Mouse (Mus musculus) neural tube, embryonic 15.5 days (tissue): ENCODE measurements at regions not wholly inside any gene's neighbourhood (a gene's known extent, or its start where the extent isn't known, plus 50 kb on each side); places are given as distances from the start of the nearest gene placed in this dataset.

Experiments
- ATAC-seq: fragments of 200-750 bp; cut with Nextera tagmentation; 2 replicates; pipeline ENCODE4 v1.8.0; 2017; ENCODE audit warnings: mild to moderate bottlenecking, moderate TSS enrichment, moderate library complexity; ENCODE audit not compliant: low FRiP score
- H3K27ac ChIP-seq: fragments of 300-500 bp; sonication (generic); replicated peaks from 2 replicates; pipeline ENCODE4 v1.5.1; 2015; ENCODE audit warnings: mild to moderate bottlenecking, inconsistent platforms
- H3K27me3 ChIP-seq: fragments of 300-500 bp; sonication (generic); replicated peaks from 2 replicates; pipeline ENCODE4 v1.6.1; 2015; ENCODE audit warnings: inconsistent platforms
- H3K36me3 ChIP-seq: fragments of 300-500 bp; sonication (generic); 2 replicates; pipeline ENCODE4 v1.6.1; 2015; ENCODE audit warnings: inconsistent platforms
- H3K4me1 ChIP-seq: fragments of 300-500 bp; sonication (generic); 2 replicates; pipeline ENCODE4 v1.6.1; 2015; ENCODE audit warnings: inconsistent platforms
- H3K4me2 ChIP-seq: fragments of 300-500 bp; sonication (generic); 2 replicates; pipeline ENCODE4 v1.6.1; 2015; ENCODE audit warnings: inconsistent platforms, mild to moderate bottlenecking, moderate library complexity
- H3K4me3 ChIP-seq: fragments of 300-500 bp; sonication (generic); replicated peaks from 2 replicates; pipeline ENCODE4 v1.5.1; 2015; ENCODE audit warnings: mild to moderate bottlenecking, inconsistent platforms
- H3K9ac ChIP-seq: fragments of 300-500 bp; sonication (generic); replicated peaks from 2 replicates; pipeline ENCODE4 v1.6.1; 2015; ENCODE audit warnings: mild to moderate bottlenecking, inconsistent platforms
- H3K9me3 ChIP-seq: fragments of 300-500 bp; sonication (generic); replicated peaks from 2 replicates; pipeline ENCODE4 v1.6.1; 2016; ENCODE audit warnings: inconsistent platforms
- WGBS: fragments of 180-500 bp; shearing (Covaris S2); methylation state at CpG from one replicate; pipeline ENCODE4 v1.1.7; 2015; ENCODE audit warnings: mixed read lengths; 5-methylcytosine and 5-hydroxymethylcytosine counted together

- Histone ChIP-seq H3K36me3 (no peaks in the 10 kb centered on the region), H3K4me1 (peaks cover 9% of the 10 kb centered on the region), H3K9me3 (no peaks in the 10 kb centered on the region), H3K9ac (no peak overlapping the region), H3K27me3 (peaks cover 5% of the 10 kb centered on the region; the same call in 1 of the 2 replicates), H3K27ac (no peak overlapping the region), H3K4me3 (peak overlapping the region; percentile 15), H3K4me2 (peak overlapping the region; percentile 53)
- no peak for ATAC-seq
- 45% methylated on average over 7 of the region's 7 CpGs for WGBS
Observed at GRCm38 (mm10) chr13:116514256-116514639, 204.8 kb upstream of the Isl1 start.

DNA sequence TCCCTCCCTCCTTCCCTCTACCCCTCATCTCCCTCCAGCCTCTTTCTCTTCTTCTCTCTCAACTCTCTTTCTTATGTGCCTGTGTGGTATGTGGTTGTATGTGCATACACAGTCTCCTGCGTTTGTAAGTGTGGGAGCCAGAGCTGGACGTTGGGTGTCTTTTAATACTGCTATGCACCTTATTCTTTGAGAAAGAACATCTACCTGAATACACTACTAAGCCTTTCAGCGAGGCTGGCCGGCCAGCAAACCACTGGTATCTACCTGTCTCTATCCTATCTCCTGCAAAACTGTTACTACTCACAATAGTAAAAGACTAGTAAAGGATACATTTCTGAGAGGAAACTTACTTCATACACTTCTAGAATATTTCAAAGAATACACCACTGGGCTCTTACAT lies 202.9 kb upstream of the Isl1 start:
- Histone ChIP-seq H3K27ac (no peak overlapping the region), H3K9ac (no peak overlapping the region), H3K9me3 (no peaks in the 10 kb centered on the region), H3K27me3 (peaks cover 5% of the 10 kb centered on the region; the same call in 1 of the 2 replicates), H3K4me1 (peaks cover 9% of the 10 kb centered on the region), H3K4me3 (no peak overlapping the region), H3K4me2 (no peak overlapping the region), H3K36me3 (no peaks in the 10 kb centered on the region)
- WGBS, result 79% methylated on average over 4 of the region's 4 CpGs
- ATAC-seq, result no peak

DNA sequence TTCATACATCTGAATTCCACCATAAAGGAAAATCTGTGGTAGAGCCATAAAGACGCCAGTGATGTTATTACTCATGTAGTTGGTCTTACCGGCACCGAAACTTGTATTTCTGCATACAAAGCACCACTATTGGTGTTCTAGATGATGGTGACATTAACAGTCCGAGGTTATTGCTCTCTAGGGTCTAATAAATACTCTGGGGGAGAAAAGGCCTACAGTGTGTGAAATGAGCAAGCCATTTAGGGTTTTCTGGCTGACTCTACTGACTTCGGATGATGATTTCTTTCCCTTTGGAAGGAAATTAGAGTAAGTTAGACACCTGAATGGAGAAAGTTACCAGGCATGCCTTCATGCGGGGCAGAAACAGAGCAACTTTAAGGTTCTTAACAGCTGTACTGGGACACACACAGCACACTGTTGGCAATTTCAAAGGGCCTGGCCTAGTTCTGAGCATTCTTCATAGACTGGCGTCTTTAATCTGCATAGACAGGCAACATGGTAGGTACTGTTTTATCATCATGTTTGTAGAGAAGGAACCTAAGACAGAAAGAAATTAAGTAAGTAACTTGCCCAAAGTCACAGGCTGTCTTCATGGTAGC lies 198.8 kb upstream of the Isl1 start:
- ATAC-seq, result no peak

DNA sequence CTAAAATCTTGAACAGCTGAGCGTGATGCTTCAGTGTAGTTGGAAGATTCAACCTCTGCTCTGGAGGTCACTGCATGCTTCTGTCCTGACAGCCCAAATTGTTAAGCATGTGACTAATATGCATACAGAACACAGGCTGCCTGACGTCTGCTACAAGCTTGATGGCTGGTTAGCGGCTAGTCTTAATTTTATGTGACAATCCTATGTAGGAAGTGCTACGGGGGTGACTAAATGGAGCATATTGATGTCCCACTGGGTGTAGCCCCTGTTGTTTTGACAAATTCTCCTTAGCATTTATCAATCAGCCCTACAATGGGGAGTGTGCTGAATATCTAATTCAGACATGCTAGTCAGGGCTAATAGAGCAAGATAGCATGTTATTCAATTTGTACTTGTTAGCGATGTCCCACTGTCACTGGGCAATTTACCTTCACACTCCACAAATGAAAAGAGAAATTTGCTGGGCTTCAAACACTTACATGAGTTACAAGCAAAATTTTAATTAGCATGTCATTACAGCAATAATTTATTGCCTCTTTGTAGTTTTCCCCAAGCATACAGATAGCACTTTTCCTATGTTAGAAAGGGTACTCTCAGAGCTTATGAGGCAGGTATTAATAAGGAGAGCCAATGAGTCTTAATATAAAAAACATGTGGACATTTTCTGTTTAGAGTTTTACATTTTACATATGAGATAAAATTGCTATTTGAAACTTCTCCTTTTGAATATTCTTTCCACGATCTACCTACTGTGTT lies 188.3 kb upstream of the Isl1 start:
- H3K27me3 ChIP-seq, result no peaks in the 10 kb centered on the region
- no peak overlapping the region for H3K9ac ChIP-seq
- ATAC-seq, result peak; percentile 35; the same call in 1 of the 2 replicates
- WGBS, result 32% methylated on average over 6 of the region's 6 CpGs
- no peak overlapping the region for H3K27ac ChIP-seq
- no peak overlapping the region for H3K4me3 ChIP-seq
- H3K4me2 ChIP-seq, result no peak overlapping the region
- H3K36me3 ChIP-seq, result no peaks in the 10 kb centered on the region
- H3K9me3 ChIP-seq, result no peaks in the 10 kb centered on the region
- peaks cover 6% of the 10 kb centered on the region for H3K4me1 ChIP-seq

More for the DNA sequence above, 198.8 kb upstream of the Isl1 start:
- Histone ChIP-seq H3K27ac (no peak overlapping the region), H3K27me3 (peaks cover 5% of the 10 kb centered on the region; the same call in 1 of the 2 replicates), H3K9me3 (no peaks in the 10 kb centered on the region), H3K4me1 (no peaks in the 10 kb centered on the region), H3K4me3 (no peak overlapping the region), H3K4me2 (no peak overlapping the region), H3K9ac (no peak overlapping the region), H3K36me3 (no peaks in the 10 kb centered on the region)
- 51% methylated on average over 7 of the region's 7 CpGs for WGBS

- no peak for ATAC-seq
- Histone ChIP-seq H3K9me3 (no peaks in the 10 kb centered on the region), H3K4me3 (no peak overlapping the region), H3K36me3 (no peaks in the 10 kb centered on the region), H3K27ac (no peak overlapping the region), H3K4me2 (no peak overlapping the region), H3K9ac (no peak overlapping the region), H3K4me1 (peaks cover 6% of the 10 kb centered on the region), H3K27me3 (no peaks in the 10 kb centered on the region)
- 7% methylated on average over 2 of the region's 2 CpGs for WGBS
Observed at GRCm38 (mm10) chr13:116495641-116496040, 186.2 kb upstream of the Isl1 start.

GRCm38 (mm10) chr13:116489420-116489819 lies 179.9 kb upstream of the Isl1 start:
- Histone ChIP-seq H3K36me3 (no peaks in the 10 kb centered on the region), H3K4me2 (no peak overlapping the region), H3K27me3 (no peaks in the 10 kb centered on the region), H3K4me1 (no peaks in the 10 kb centered on the region), H3K9ac (no peak overlapping the region), H3K27ac (no peak overlapping the region), H3K9me3 (no peaks in the 10 kb centered on the region), H3K4me3 (no peak overlapping the region)
- ATAC-seq, result no peak
- 40% methylated on average over 1 of the region's 1 CpGs for WGBS

DNA sequence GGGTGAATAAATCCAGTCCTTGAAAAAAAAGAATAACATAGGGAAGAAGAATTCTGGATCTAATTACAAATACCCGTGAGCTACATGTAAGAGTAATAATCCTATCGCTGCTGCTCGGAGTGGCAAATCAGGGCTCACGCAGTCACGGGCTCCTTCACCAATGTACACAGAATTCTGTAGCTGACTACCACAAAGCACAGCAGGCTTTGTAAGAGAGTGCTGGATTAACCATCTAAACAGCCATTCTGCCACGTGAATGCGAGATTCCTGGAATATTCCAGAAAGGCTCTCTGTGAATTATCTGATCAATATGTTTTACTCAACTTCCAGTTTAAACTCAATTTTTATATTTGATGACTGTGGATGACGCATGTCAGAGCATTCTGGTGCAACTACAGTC lies 165.1 kb upstream of the Isl1 start:
- Histone ChIP-seq H3K36me3 (no peaks in the 10 kb centered on the region), H3K4me3 (no peak overlapping the region), H3K4me2 (no peak overlapping the region), H3K27ac (no peak overlapping the region), H3K9ac (no peak overlapping the region), H3K4me1 (no peaks in the 10 kb centered on the region), H3K27me3 (no peaks in the 10 kb centered on the region), H3K9me3 (no peaks in the 10 kb centered on the region)
- no peak for ATAC-seq
- 84% methylated on average over 8 of the region's 8 CpGs for WGBS

- no peaks in the 10 kb centered on the region for H3K27me3 ChIP-seq
- H3K27ac ChIP-seq, result no peak overlapping the region
- no peak for ATAC-seq
- no peak overlapping the region for H3K9ac ChIP-seq
- WGBS, result 72% methylated on average over 6 of the region's 6 CpGs
- H3K4me1 ChIP-seq, result no peaks in the 10 kb centered on the region
- no peak overlapping the region for H3K4me3 ChIP-seq
- H3K9me3 ChIP-seq, result no peaks in the 10 kb centered on the region
- no peak overlapping the region for H3K4me2 ChIP-seq
- no peaks in the 10 kb centered on the region for H3K36me3 ChIP-seq
Observed at GRCm38 (mm10) chr13:116461757-116462156, 152.3 kb upstream of the Isl1 start.

DNA sequence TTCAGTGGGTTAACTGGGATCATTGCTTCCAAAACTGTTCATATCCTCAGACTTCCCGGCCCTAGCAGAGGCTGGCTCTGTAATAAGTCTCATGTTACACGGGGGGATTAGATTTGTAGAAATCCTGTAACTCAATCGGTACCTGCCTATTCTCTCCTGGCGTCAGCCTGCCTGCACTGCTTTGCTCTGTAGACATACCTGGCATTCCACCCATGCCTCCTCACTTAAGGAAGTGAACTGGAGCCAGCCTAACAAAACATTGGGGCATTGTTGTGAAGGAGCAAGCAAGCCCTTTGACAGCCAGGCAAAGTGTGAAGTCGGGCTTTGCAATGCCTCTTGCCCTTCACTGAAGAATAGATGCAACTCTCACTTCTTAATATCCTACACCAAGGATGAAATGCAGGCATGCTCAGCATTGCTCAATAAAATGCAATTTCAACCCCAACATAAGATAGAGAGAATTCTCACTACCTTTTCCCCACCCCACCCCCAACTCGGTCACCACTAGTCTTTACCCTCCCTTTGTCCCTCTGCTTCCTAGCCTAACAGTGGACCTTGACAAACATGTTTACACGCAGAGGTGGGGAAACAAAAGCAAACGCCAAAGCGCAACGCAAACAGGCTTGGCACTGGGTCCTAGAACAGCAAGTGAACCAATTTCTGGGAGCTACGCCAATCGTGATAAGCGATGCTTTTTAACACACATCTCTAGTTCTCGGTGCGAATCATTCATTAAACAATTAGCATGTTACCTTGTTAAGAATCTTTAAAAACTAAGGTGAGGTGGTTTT lies 133.9 kb upstream of the Isl1 start:
- ATAC-seq, result no peak
- Histone ChIP-seq H3K9ac (no peak overlapping the region), H3K9me3 (no peaks in the 10 kb centered on the region), H3K27ac (no peak overlapping the region), H3K4me1 (no peaks in the 10 kb centered on the region), H3K4me3 (no peak overlapping the region), H3K4me2 (0 out of 2 replicates have a peak overlapping the region, but pooled peaks have one; percentile 13), H3K36me3 (no peaks in the 10 kb centered on the region), H3K27me3 (no peaks in the 10 kb centered on the region)
- WGBS, result 47% methylated on average over 15 of the region's 15 CpGs

DNA sequence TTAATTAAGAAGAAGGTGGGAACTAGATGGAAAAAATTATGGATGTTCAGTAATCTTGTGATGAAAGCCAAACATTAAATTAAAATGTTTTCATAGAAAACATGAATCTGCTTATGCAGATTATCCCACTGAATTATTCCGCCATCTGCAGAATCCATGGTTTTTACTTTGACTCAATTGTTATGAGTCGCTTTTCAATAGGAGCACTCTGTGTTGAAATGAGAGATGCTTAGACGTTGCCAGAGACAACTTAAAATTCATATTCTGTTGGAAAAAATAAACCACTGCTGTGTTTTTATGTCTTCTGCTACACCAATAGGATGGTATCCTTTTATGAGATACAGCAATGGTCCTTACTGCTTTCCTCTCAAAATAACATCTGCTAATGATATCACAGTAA lies 108.3 kb upstream of the Isl1 start:
- no peak for ATAC-seq

GRCm38 (mm10) chr13:116414473-116414872 lies 105.0 kb upstream of the Isl1 start:
- no peak overlapping the region for H3K4me3 ChIP-seq
- H3K4me2 ChIP-seq, result no peak overlapping the region
- 46% methylated on average over 7 of the region's 7 CpGs for WGBS
- no peaks in the 10 kb centered on the region for H3K27me3 ChIP-seq
- H3K4me1 ChIP-seq, result no peaks in the 10 kb centered on the region
- H3K27ac ChIP-seq, result no peak overlapping the region
- ATAC-seq, result no peak
- no peak overlapping the region for H3K9ac ChIP-seq
- H3K36me3 ChIP-seq, result no peaks in the 10 kb centered on the region
- H3K9me3 ChIP-seq, result no peaks in the 10 kb centered on the region

More for the DNA sequence above, 108.3 kb upstream of the Isl1 start:
- H3K9me3 ChIP-seq, result no peaks in the 10 kb centered on the region
- H3K27me3 ChIP-seq, result no peaks in the 10 kb centered on the region
- no peak overlapping the region for H3K4me2 ChIP-seq
- no peak overlapping the region for H3K27ac ChIP-seq
- no peak overlapping the region for H3K4me3 ChIP-seq
- H3K4me1 ChIP-seq, result no peaks in the 10 kb centered on the region
- H3K9ac ChIP-seq, result no peak overlapping the region
- whole genome bisulfite sequencing, result 89% methylated on average over 3 of the region's 3 CpGs
- H3K36me3 ChIP-seq, result no peaks in the 10 kb centered on the region

GRCm38 (mm10) chr13:116410682-116411081 lies 101.2 kb upstream of the Isl1 start:
- H3K36me3 ChIP-seq, result no peaks in the 10 kb centered on the region
- no peak overlapping the region for H3K4me3 ChIP-seq
- ATAC-seq, result no peak
- H3K9ac ChIP-seq, result no peak overlapping the region
- no peaks in the 10 kb centered on the region for H3K9me3 ChIP-seq
- H3K27ac ChIP-seq, result no peak overlapping the region
- WGBS, result 84% methylated on average over 5 of the region's 5 CpGs
- H3K4me2 ChIP-seq, result no peak overlapping the region
- no peaks in the 10 kb centered on the region for H3K4me1 ChIP-seq
- H3K27me3 ChIP-seq, result no peaks in the 10 kb centered on the region
